In the genomic region with DNA sequence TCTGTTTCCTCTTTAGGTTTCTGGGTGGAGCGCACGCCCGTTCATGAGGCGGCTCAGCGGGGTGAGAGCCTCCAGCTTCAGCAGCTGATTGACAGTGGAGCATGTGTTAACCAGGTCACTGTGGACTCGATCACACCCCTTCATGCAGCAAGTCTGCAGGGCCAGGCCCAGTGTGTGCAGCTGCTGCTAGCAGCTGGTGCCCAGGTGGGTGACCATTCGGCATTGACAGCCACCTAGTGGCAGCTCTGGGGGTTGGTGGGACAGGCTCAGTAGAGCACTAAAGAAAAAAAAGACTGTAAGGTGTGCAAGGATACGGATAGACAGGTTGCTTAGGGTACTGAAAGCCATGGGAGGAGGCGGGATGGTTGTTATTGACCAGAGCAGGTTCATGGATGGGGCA, we compare ENCODE assay signal across 8 mouse cellular contexts. TPM values are rescaled to one million over a fixed set of nuclear protein-coding genes. Genes with fewer than 3 reads are reported as not detected.
DNase-seq lines count a peak whose midpoint lies in the region; ATAC-seq and TF ChIP-seq lines count a peak whose summit lies in the region.

No protein-coding gene starts in this region.

- H3K27ac ChIP-seq in forebrain, embryonic 11.5 days (ENCODE audit: low read depth, low read length), result no peak overlapping the region
- H3K27ac ChIP-seq in forebrain, postnatal 0 days (ENCODE audit: low read depth, low read length), result no peak overlapping the region
- no peak overlapping the region for H3K27ac ChIP-seq in midbrain, embryonic 12.5 days (replicated peaks)

- 78% methylated on average over 9 of the region's 9 CpGs for WGBS in forebrain, embryonic 11.5 days
- WGBS in forebrain, postnatal 0 days, result 80% methylated on average over 9 of the region's 9 CpGs
- 82% methylated on average over 9 of the region's 9 CpGs for WGBS in midbrain, embryonic 12.5 days

- no peak overlapping the region for H3K4me3 ChIP-seq in forebrain, embryonic 11.5 days (ENCODE audit: low read depth, low read length)
- no peak overlapping the region for H3K4me3 ChIP-seq in forebrain, postnatal 0 days (ENCODE audit: low read depth, low read length)
- no peak overlapping the region for H3K4me3 ChIP-seq in midbrain, embryonic 12.5 days

- H3K9me3 ChIP-seq in forebrain, embryonic 11.5 days (ENCODE audit: control insufficient read depth, low read length), result no peaks in the 10 kb centered on the region
- no peaks in the 10 kb centered on the region for H3K9me3 ChIP-seq in forebrain, postnatal 0 days (ENCODE audit: low read length)
- no peaks in the 10 kb centered on the region for H3K9me3 ChIP-seq in midbrain, embryonic 12.5 days

- no peak overlapping the region for H3K9ac ChIP-seq in forebrain, embryonic 11.5 days (ENCODE audit: low read length)
- H3K9ac ChIP-seq in forebrain, postnatal 0 days, result no peak overlapping the region
- no peak overlapping the region for H3K9ac ChIP-seq in midbrain, embryonic 12.5 days (replicated peaks)

- H3K4me1 ChIP-seq in forebrain, embryonic 11.5 days (replicated peaks; ENCODE audit: control insufficient read depth, insufficient read depth, low read length), result no peaks in the 10 kb centered on the region
- H3K4me1 ChIP-seq in forebrain, postnatal 0 days (ENCODE audit: insufficient read depth), result no peaks in the 10 kb centered on the region
- no peaks in the 10 kb centered on the region for H3K4me1 ChIP-seq in midbrain, embryonic 12.5 days

- ATAC-seq in forebrain, embryonic 11.5 days (replicated peaks; ENCODE audit: low FRiP score), result peak; percentile 44; the same call in 1 of the 2 replicates
- ATAC-seq in forebrain, postnatal 0 days, result no peak
- ATAC-seq in midbrain, embryonic 12.5 days (ENCODE audit: low FRiP score, low read depth), result peak; percentile 38; the same call in 1 of the 2 replicates

- H3K4me2 ChIP-seq in forebrain, embryonic 11.5 days (ENCODE audit: low read depth, low read length, severe bottlenecking), result no peak overlapping the region
- H3K4me2 ChIP-seq in forebrain, postnatal 0 days (ENCODE audit: low read depth), result no peak overlapping the region
- no peak overlapping the region for H3K4me2 ChIP-seq in midbrain, embryonic 12.5 days (replicated peaks)

- H3K27me3 ChIP-seq in forebrain, embryonic 11.5 days (ENCODE audit: control insufficient read depth, insufficient read depth, low read length), result no peaks in the 10 kb centered on the region
- no peaks in the 10 kb centered on the region for H3K27me3 ChIP-seq in forebrain, postnatal 0 days (ENCODE audit: insufficient read depth, low read length)
- H3K27me3 ChIP-seq in midbrain, embryonic 12.5 days, result no peaks in the 10 kb centered on the region

- TF ChIP-seq CTCF in forebrain, postnatal 0 days (IDR thresholded peaks at IDR 0.05; ENCODE audit: low read depth), result no peak

- DNase-seq in forebrain, embryonic 11.5 days (ENCODE audit: low spot score), result peak; percentile 54
- no peak for DNase-seq in forebrain, postnatal 0 days
- DNase-seq in CD4-positive helper T cell, adult 2 months (ENCODE audit: low read depth, low spot score), result peak; percentile 36
- DNase-seq in forelimb bud, embryonic 11.5 days (ENCODE audit: low read depth, low spot score), result peak; percentile 40
- DNase-seq in kidney, postnatal 4 days, result peak; percentile 60 to 69
- peak; percentile 50 for DNase-seq in thymus, postnatal 25 days
- no peak for DNase-seq in cerebellum, postnatal 4 days (ENCODE audit: low spot score in 2 of 2)

- no peaks in the 10 kb centered on the region for H3K36me3 ChIP-seq in forebrain, embryonic 11.5 days (ENCODE audit: control insufficient read depth, insufficient read depth, low read length)
- peaks cover 10% of the 10 kb centered on the region; the same call in 1 of the 2 replicates for H3K36me3 ChIP-seq in forebrain, postnatal 0 days (ENCODE audit: insufficient read depth)
- H3K36me3 ChIP-seq in midbrain, embryonic 12.5 days, result peaks cover 22% of the 10 kb centered on the region

RNA-seq across cellular contexts. Expression of a gene that starts 8.2 kb away (rescaled TPM):
- polyA plus RNA-seq in forebrain, embryonic 11.5 days (2014; fragmentation: Nextera tagmentation; extraction: Ambion mirVana), result 12.1 and 15.0 TPM in 2 replicates
- 9.8 and 12.1 TPM in 2 replicates for total RNA-seq in forebrain, postnatal 0 days (2014; rRNA removed)
- 4.9 and 13.8 TPM in 2 replicates for polyA plus RNA-seq in forebrain, postnatal 0 days (2015; fragmentation: Nextera tagmentation; extraction: Ambion mirVana)
- 13.2 and 13.3 TPM in 2 replicates for polyA plus RNA-seq in midbrain, embryonic 12.5 days (2016; fragmentation: Nextera tagmentation; extraction: Ambion mirVana)

RNA-seq across cellular contexts. Expression of a gene that starts 31.1 kb away (rescaled TPM):
- polyA plus RNA-seq in forebrain, embryonic 11.5 days (2014; fragmentation: Nextera tagmentation; extraction: Ambion mirVana), result 25.5 and 30.3 TPM in 2 replicates
- total RNA-seq in forebrain, postnatal 0 days (2014; rRNA removed), result 45.6 and 54.2 TPM in 2 replicates
- 7.4 and 10.2 TPM in 2 replicates for polyA plus RNA-seq in forebrain, postnatal 0 days (2015; fragmentation: Nextera tagmentation; extraction: Ambion mirVana)
- 27.2 and 28.8 TPM in 2 replicates for polyA plus RNA-seq in midbrain, embryonic 12.5 days (2016; fragmentation: Nextera tagmentation; extraction: Ambion mirVana)

Comparison
In these comparisons a context has a peak if more than half of its experiments do, and no peak if none do; other contexts are left out.
1. DNase-seq: peak in forebrain, embryonic 11.5 days (single experiment), CD4-positive helper T cell, adult 2 months (single experiment), forelimb bud, embryonic 11.5 days (single experiment), kidney, postnatal 4 days (2 of 2) and thymus, postnatal 25 days (single experiment); none in forebrain, postnatal 0 days (single experiment) and cerebellum, postnatal 4 days (0 of 2).